Mouse (Mus musculus): ENCODE measurements around the gene Adgrl3.
"Not testable (repeated sequence)": the region's sequence is repeated elsewhere in the genome, so short reads cannot be mapped to it uniquely, and the experiment has no call there.

The Adgrl3 gene

DNA sequence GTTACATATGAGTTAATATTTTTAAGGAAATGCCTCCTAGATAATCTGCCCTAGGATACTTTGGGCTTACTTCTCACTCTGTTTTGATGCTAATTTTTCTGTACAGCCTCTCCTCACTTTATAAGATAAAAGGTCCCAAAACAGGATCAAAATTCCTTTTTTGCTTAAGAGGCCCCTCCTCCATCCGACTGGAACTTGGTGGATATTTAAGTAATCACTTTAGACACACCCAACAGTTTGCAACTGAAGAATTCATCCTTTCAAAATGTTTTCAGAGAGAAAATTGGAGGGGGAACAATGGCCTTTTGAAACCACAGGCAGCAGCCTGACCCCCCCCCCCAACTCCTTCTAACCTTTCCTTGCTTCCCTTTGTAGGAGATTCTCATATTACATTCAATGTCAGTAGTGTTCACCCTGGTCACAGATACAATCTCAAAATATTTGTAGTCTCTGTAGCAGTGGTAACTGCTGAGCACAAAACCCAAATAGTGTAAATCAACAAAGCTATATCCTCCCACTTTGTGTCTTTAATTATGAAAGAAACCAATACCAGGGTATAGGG is 385.7 kb downstream of the Adgrl3 start:
- no peak for DNase-seq (ENCODE audit: low spot score)

DNA sequence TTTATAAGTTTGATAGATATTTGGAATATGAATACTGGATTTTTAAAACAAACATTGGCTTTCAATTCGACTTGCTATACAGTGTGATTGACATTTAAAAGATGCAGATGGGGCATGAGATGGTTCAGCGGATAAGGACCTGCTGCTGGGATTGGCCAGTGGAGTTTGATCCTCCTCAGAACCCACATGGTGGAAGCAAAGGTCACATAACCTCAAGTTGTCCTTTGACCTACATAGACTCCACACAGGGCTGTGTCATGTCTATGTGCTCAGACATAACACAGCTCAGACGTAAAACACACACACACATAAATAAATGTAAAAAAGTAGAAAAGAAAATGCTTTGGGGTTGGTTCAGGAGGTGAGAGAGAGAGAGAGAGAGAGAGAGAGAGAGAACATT is 397.4 kb downstream of the Adgrl3 start:
- DNase-seq (ENCODE audit: low spot score) = peak; percentile 68

DNA sequence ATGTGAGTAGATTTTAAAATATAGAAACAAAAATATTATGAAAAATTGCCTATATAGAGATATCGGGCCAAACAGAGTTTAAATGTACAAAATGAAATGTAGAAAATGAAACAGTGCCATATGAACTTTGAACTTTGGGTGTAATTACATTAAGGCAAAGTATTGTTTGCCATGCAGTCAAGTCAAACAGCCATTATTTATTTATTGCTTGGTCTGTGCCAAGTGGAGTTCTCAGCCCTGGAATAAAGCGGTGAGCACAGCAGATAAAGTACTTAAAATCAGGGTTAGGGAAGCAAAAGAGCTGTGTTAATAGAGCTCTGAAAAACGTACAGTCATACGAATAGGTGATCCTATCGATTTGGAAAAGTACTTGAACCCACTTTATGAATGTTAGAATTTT is 407.5 kb downstream of the Adgrl3 start:
- no peak for DNase-seq (ENCODE audit: low spot score)

DNA sequence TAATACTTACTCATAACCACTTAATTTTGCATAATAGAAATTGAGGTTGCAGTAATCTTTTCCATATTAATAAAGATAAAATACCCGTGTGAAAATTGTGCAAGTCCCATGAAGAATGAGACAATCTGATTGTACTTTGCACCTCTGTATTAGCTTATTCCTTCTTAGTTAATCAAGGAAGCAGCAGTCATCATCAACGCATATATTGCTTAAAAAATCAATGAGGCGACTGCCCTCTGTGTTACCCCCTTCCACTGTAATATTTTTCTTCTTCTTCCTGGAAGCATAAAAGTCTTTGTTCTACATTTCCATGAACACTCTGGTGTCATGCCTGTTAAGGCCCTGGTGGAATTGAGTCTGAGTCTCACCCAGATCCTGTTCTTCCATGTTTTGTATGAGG is 416.4 kb downstream of the Adgrl3 start:
- DNase-seq (ENCODE audit: low spot score) = no peak

DNA sequence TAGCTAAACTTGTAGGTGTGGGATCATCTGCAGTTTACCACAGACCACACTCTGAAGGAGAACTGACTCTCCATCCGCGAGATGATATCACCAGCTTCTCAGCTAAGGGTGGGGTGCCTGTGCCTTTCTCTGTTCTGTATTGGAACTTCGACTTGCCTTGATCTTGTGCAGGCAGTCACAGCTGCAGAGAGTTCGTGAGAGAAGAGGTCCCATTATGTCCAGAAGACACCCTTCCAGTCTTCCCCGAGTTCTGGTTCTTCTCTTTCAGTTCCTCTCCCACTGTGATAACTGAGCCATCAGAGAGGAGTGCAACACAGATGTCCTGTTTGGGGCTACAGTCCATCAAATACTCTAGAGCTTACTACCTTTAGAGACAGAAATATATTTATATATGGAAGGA is 422.2 kb downstream of the Adgrl3 start:
- DNase-seq (ENCODE audit: low spot score) = no peak

DNA sequence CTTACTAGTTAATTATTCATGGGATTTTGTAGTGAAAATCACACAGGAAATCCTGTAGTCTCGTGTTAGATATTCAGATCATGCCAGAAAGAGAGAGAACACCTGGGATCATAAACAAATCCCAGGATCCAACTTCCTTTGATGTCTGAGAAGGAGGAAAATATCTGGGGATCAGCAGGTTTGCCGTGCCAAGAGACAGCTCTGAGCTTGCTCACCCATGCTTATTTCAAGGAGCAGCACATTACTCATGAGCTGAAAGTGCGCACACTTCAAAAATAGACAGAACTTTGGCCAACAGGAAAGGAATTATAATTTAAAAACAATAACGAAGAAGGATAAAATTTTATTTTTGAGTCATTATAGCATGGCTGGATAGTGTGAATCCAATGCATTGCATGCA is 446.0 kb downstream of the Adgrl3 start:
- DNase-seq (ENCODE audit: low spot score) = no peak

DNA sequence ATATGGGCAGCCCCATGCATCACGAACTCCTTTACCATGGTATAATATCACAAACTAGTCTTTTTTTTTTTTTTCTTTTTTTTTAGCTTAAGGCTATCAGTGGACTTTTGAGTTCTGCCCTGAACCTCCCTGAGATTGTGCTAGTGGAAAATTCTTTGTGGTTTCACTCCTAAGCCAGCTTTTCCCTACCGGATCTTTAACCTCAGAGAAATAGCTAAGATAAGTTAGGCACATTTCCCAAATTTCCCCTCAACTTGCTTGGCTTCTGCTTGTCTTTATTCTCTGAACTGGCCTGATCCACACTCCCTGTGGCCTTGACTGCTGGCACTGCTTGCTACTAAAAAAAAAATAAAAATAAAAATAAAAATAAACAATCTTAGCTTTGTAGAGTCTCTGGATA is 454.7 kb downstream of the Adgrl3 start:
- no peak for DNase-seq (ENCODE audit: low spot score)

DNA sequence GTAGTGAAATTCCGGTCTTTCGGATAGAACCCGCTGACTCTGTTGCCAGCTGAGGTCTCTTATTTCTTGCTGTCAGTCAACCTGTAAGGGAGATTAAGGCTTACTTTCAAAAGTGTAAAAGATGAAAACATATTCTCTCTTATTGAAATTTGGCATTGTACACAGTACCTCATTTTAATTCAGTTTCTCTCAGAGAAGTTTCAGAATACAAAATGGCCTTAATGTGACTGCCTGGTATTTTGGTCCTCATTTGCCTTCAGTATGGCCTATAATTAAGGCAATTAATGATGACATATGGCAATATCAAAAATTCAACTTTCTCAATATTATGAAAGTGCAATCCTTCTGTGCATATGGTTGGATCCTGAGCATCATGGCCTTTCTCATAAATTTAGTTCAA is 455.5 kb downstream of the Adgrl3 start:
- no peak for DNase-seq (ENCODE audit: low spot score)

DNA sequence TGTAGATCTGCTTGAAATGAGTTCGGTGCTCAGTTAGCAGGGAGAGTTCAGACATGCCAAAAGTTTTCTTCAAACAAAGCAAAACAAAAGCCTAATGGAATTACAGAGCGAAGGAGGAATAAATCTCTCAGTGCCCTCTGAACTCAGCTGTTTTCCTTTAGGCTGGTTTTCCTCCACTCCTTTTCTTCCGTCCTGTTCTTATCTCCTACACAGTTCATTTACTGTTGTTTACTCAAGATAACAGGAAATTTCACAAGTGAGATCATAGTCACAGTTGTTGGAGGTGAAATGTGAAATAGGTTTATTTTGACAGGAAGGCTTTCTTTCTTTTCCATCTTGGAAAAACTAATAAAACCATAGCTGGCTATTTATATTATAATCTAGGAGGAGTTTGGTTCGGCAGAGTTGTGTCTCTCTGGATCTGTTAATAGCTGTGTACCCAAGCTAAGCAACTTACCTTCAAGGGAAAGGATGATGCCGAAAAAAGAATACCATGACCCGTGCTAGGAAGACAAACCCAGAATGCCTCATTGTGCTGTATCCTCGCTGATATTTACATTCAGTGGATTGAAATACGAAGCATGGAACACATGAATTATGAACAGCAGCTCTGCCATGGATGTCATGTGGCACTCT is 456.2 kb downstream of the Adgrl3 start:
- no peak for DNase-seq (ENCODE audit: low spot score)

DNA sequence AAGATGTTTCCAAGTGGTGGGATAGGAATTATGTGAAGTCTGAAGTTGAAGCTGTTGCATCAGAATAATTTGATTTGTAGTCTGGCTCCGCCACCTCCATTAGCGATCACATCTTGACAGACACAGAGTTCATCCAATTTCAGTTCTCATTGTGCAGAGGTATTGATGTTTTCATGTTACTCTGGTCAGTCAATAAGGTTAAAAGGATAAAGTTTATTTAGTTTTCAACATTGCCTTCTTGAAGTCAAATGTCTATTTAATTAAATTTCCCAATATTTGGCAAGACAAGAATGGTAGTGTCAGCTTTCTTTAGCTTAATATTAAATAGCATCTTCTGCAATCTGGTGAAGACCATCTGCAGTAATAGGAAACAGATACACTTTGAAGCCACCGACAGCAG is 461.0 kb downstream of the Adgrl3 start:
- no peak for DNase-seq (ENCODE audit: low spot score)

DNA sequence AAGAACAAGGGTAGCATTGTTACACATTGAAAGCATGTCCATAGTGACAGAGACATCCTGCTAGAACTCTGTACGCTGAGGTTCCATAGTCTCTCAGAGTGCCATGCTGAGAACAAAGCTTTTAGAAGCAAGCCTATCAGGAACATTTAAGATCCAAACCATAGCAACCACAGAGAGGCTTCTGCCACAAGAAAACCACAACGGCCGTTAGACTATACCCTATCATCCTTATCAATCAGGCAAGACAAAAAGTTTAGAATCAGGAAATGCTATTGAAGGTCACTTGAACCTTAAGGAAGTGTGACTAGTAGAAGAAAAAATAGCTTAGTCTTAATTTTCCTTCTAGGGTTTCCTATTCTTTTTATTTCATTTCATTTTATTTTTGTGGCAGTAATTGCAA is 464.0 kb downstream of the Adgrl3 start:
- DNase-seq (ENCODE audit: low spot score) = no peak

DNA sequence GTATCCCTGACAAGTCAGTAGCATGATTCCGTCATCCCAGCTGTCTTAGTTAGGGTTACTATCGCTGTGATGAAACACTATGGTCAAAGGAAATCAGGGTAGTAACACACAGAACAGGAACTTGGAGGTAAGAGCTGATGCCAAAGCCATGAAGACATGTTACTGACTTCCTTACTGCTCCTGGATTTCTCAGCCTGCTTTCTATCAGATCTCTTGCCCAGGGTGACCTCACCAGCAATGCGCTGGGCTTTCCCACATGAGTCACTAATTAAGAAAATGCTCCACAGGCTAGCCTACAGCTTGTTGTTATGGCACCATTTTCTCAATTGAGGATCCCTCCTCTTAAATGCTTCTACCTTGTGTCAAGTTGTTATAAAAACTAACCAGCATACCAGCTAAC is 481.1 kb downstream of the Adgrl3 start:
- DNase-seq (ENCODE audit: low spot score) = no peak

DNA sequence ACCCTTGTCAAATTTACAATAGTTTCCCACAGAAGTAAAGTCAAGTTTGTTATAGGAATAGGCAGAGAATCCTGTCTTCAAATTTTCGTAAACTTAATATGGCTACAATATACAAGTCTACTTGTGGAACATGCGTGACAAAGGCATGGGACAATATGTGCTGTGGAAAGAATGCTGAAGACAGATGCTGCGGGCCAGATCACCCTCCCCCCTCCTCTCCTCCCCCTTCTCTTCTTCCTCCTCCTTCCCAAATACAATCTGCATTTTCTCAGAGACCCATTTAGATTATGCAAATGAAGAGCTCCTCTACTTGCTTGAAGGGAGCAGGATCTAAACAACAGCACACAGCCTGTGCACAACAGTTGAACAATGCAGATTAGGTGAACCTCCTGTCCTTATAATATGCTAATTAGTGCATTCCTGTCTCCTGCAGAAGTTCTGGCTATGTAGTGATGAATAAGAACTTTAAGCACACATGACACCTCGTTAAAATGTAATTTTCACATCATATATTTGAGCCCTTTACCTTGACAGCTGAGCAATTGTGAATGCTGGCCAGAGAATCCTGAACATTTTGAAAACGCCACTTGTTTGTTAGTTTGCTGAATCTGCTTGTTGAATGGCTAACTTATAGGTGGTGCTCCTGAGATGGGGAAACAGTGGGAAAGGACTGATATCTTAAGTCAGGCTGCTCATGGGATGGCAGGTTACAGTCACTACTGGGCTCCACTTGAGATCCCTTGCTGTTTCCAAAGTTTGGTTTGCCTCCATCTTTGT is 499.0 kb downstream of the Adgrl3 start:
- no peak for DNase-seq (ENCODE audit: low spot score)

DNA sequence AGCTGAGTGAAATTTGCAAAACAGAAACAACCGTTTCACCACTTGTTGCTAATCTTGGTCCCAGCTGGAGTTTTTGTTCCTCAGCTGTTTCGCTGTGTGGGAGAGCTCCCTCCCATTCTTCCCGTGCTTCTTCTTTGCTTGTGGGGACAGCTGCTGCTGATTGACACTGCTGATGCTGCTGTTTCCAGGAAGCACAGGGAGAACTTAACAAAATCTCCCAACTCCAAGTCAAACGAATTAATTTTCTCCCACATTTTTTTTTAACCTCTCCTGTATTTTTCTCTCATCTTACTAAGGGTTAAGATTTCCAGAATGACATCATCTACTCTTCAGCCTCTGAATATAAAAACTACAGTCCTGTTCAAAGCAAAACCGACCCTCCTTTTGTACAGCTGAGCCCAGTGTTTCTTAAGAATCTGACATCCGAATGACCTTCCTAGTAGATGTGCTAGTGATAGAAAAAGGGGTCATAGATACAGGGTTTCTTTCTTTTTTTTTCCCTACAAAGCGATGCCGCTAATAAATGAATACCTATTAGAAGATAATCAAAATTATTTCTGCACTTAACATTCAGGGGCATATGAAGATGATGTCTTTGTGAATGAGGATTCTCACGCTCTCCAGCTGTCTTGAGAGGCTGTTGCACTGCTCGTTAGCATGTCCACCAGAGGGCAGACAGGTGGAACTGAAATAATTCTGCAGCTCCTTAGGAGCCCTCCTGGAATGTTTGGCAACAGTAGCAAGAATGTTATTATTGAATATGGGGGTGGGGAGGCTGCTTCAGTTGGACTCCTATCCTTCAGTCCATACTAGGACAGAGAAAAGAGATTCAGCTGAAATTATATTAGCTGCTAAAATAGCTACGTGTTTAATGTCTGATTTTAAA is 499.8 kb downstream of the Adgrl3 start:
- peak; percentile 75 for DNase-seq (ENCODE audit: low spot score)

DNA sequence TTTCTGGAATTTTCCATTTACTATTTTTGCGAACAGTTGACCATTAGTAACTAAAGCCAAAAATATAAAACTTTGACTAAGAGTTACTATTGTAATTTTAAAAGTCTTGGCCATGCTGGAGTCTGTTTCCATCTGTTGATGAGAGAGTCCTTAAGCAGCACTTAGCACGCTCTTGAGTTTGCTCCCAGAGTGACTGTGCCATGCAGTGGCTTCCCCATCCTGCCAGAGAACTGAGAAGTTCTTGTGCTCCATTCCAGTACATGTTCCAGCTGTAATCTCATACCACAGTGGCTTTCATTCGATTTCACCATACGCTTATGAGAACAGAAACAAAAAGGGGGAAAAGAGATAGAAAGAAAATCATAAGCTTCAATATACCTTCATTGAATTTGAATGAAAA is 502.8 kb downstream of the Adgrl3 start:
- no peak for DNase-seq (ENCODE audit: low spot score)

DNA sequence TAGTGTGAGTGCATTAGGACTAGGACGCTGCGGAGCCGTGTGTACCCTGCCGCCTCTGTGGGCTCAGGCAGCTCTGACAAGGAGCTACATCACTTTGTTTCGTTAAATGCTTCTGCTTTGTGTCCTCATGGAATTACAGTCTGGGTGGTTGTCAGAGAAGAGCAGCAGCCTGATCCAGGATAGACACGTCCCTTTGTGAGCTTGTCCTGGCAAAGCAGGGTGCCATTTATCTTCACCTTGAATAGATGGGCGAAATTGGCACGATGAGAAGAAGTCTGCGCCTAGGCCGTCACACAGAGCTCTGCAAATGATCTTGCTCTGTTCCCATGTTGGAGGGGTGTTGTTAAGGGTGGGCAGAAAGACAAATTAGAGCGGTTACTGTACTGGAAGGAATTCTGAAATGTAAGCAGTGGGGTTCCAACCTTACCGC is 504.6 kb downstream of the Adgrl3 start:
- no peak for DNase-seq (ENCODE audit: low spot score)

DNA sequence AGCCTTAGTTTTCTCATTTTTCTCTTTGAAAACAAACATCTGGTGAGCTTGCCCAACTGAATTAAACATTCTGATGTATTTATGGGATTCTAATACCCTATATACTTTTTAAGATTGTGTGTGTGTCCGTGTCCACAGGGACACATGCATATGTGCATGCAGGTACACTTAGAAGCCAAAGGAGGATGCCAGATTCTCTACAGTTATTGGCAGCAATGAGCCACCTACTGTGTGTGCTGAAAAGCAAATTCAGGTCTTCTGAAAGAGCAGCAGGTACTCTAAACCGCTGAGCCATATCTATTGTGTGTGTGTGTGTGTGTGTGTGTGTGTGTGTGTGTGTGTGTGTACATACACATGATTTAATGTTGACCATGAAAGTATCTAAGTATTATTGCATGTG is 505.4 kb downstream of the Adgrl3 start:
- no peak for DNase-seq (ENCODE audit: low spot score)

DNA sequence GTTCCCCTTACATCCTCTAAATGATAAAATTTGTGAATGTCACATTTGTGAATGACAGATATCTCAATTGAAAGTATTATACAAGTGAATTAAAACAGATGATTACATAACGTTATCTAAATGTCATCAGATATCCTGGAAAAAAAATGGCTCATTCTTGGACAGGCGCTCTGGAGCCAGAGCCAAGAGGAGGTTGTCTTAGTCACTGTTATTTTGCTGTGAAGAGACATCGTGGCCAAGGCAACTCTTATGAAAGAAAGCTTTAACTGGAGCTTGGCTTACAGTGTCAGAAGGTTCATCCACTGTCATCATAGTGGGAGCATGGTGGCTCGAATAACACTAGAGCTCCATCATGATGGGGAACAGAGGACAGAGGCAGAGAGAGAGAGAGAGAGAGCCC is 511.7 kb downstream of the Adgrl3 start:
- DNase-seq (ENCODE audit: low spot score) = no peak

DNA sequence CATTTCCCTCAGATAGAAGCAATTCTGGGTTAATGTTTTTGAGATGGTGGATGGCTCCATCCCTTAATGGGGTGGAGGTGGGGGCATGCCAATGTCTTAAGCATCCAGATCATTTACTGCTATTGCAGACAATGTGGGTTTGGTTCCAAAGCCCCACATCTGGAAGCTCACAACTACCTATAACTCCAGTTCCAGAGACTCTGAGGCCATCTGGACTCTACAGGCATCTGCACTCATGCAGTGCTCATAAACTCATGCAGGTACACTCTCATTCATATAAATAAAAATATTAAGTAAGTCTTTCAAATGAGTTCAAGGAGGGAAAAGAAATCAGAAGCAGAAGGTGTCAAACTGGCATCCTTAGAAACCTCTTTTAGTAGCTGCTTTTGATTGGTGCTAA is 530.3 kb downstream of the Adgrl3 start:
- no peak for DNase-seq (ENCODE audit: low spot score)

DNA sequence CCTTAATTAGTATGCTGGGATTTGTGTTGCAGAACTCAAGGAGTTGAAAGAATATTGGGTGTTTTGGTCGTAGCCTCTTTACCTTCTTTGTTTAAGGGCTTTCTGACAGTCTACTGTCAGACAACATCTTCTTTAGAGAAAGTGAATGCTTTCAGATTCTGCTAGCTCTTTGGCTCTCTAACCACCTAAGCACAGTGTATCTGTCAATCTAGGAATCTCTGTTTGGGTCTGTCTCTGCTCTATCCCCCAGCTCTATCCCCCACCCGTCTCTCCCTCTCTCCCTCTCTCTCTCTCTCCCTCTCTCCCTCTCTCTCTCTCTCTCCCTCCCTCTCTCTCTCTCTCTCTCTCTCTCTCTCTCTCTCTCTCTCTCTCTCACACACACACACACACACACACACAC is 535.2 kb downstream of the Adgrl3 start:
- not testable (repeated sequence) for DNase-seq (ENCODE audit: low spot score)

DNA sequence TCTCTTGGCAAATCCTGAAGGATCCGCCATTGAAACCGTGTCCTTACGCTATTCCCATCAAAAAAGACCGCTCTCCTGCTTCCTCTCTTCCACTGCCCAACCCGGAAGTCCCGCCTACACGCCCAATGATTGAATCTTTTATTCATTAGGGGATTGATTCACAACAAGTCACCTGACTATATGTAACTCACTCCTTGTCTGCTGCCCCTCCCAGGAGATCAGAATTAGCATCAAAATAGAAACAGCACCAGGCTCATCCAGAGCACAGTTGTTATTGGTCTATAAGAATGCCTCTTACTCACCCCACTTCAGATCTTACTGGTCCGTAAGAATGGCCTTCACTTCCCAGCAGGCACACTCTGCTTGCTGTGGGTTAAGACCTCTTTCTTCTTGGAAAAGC is 536.1 kb downstream of the Adgrl3 start:
- no peak for DNase-seq (ENCODE audit: low spot score)

DNA sequence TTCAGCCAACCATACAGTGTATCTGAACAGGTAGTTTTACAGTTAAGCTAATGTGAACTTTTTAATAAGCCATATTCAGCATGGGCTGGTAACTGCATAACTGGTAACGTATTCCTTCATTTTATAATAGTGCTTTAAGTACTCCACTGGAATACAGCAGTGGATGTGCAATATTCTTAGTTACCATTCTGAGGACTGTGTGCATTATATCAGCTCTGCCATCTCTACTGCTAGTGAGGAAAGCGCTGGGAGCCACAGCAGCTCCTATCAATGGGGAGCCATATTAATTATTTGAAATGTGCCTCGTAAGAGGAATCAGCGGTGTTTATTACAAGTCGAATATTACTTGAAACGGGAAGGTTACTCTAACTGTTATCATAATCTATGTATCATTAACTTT is 539.0 kb downstream of the Adgrl3 start:
- DNase-seq (ENCODE audit: low spot score) = no peak

DNA sequence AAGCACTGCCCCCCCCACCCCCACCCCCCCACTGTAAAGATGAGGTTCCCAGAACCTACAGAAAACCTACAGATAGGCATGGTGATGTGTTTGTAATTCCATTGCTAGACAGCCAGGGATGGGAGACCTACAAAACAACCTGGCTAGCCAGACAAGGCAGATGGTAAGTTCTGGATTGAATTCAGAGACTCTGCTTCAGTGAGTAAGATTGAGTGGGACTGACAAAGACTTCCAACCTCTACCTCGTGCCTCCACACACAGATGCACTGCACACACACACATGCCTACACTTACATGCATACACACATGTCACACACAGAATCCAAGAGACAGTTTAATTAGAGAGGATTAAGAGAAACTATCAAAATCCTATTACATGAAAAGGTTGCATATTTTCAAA is 544.4 kb downstream of the Adgrl3 start:
- DNase-seq (ENCODE audit: low spot score) = no peak

Measured in embryo, embryonic 10 days (tissue).